Mouse (Mus musculus) heart, postnatal 0 days (tissue): ENCODE measurements around the gene Prkg1. TPM values are rescaled to one million over a fixed set of nuclear protein-coding genes. Genes with fewer than 3 reads are reported as not detected.

Source experiments
- ATAC-seq: fragments of 200-750 bp; cut with Nextera tagmentation; 2 replicates; pipeline ENCODE4 v1.8.0; 2017; ENCODE audit warnings: low read depth, moderate number of reproducible peaks, moderate library complexity; ENCODE audit not compliant: insufficient read depth
- DNase-seq: peaks from one replicate; pipeline ENCODE4 v3.0.0-alpha.2; 2016; ENCODE audit warnings: low spot score
- H3K27ac ChIP-seq: fragments of 300-500 bp; sonication (generic); 2 replicates; pipeline ENCODE4 v1.5.1; 2014; ENCODE audit warnings: low read depth, mild to moderate bottlenecking
- H3K27me3 ChIP-seq: fragments of 300-500 bp; sonication (generic); 2 replicates; pipeline ENCODE4 v1.6.1; 2014; ENCODE audit warnings: low read length, mixed read lengths; ENCODE audit not compliant: control insufficient read depth, insufficient read depth
- H3K36me3 ChIP-seq: fragments of 300-500 bp; sonication (generic); replicated peaks from 2 replicates; pipeline ENCODE4 v1.6.1; 2014; ENCODE audit warnings: low read length, mixed read lengths; ENCODE audit not compliant: control insufficient read depth, insufficient read depth
- H3K4me1 ChIP-seq: fragments of 300-500 bp; sonication (generic); 2 replicates; pipeline ENCODE4 v1.6.1; 2014; ENCODE audit warnings: antibody characterized with exemption; ENCODE audit not compliant: control insufficient read depth, insufficient read depth
- H3K4me2 ChIP-seq: fragments of 300-500 bp; sonication (generic); 2 replicates; pipeline ENCODE4 v1.6.1; 2014; ENCODE audit warnings: low read depth, mild to moderate bottlenecking, low read length, moderate library complexity
- H3K4me3 ChIP-seq: fragments of 300-500 bp; sonication (generic); 2 replicates; pipeline ENCODE4 v1.5.1; 2014; ENCODE audit warnings: low read depth, low read length
- H3K9ac ChIP-seq: fragments of 300-500 bp; sonication (generic); replicated peaks from 2 replicates; pipeline ENCODE4 v1.6.1; 2014; ENCODE audit warnings: low read depth, low read length, mixed read lengths
- H3K9me3 ChIP-seq: fragments of 300-500 bp; sonication (generic); replicated peaks from 2 replicates; pipeline ENCODE4 v1.6.1; 2016; ENCODE audit warnings: low read length; ENCODE audit not compliant: control insufficient read depth
- CTCF ChIP-seq: IDR thresholded peaks from 2 replicates; pipeline ENCODE4 v1.5.1; 2016; ENCODE audit warnings: antibody characterized with exemption, control low read depth, low read depth
- EP300 ChIP-seq: IDR thresholded peaks from 2 replicates; pipeline ENCODE4 v1.6.1; 2016; ENCODE audit warnings: antibody characterized with exemption, low read depth
- WGBS: fragments of 180-500 bp; shearing (Covaris S2); extraction: QIAGEN DNeasy Blood & Tissue Kit; methylation state at CpG from one replicate; pipeline ENCODE4 v1.1.7; 2014; 5-methylcytosine and 5-hydroxymethylcytosine counted together
- polyA plus RNA-seq: library from polyadenylated mRNA; unstranded; fragments of >200 nt; fragmentation: Nextera tagmentation; extraction: Ambion mirVana; gene quantifications from 2 replicates; pipeline ENCODE4 v1.2.1, GENCODE M21; 2015
- total RNA-seq: library from RNA; depleted of rRNA; stranded (reverse); fragments of >200 nt; gene quantifications from 2 replicates; pipeline ENCODE4 v1.2.3, GENCODE M21; 2014; ENCODE audit warnings: low replicate concordance

Gene Prkg1
- total and polyA plus RNA-seq, 2 experiments from 2014 or later = 4.5 to 14.6 TPM

GRCm38 (mm10) chr19:31038951-31039350 lies 725.9 kb downstream of the Prkg1 start:
- Histone ChIP-seq H3K9me3 (no peaks in the 10 kb centered on the region), H3K36me3 (no peaks in the 10 kb centered on the region), H3K27ac (no peak overlapping the region), H3K27me3 (no peaks in the 10 kb centered on the region), H3K9ac (no peak overlapping the region), H3K4me3 (no peak overlapping the region), H3K4me1 (no peaks in the 10 kb centered on the region), H3K4me2 (no peak overlapping the region)
- 57% methylated on average over 3 of the region's 3 CpGs for WGBS
- DNase-seq = no peak
- no peak for TF ChIP-seq EP300
- TF ChIP-seq CTCF = no peak
- no peak for ATAC-seq

- WGBS = 83% methylated on average over 6 of the region's 6 CpGs
- no peaks in the 10 kb centered on the region for H3K27me3 ChIP-seq
- DNase-seq = no peak
Measured at GRCm38 (mm10) chr19:31031596-31031995, 733.2 kb downstream of the Prkg1 start.

GRCm38 (mm10) chr19:31026797-31027196 lies 738.0 kb downstream of the Prkg1 start:
- H3K4me2 ChIP-seq = no peak overlapping the region
- WGBS = 77% methylated on average over 5 of the region's 5 CpGs

More at GRCm38 (mm10) chr19:31031596-31031995, 733.2 kb downstream of the Prkg1 start:
- TF ChIP-seq CTCF (no peak), EP300 (no peak)
- Histone ChIP-seq H3K27ac (no peak overlapping the region), H3K9ac (no peak overlapping the region), H3K36me3 (no peaks in the 10 kb centered on the region), H3K4me2 (no peak overlapping the region), H3K9me3 (no peaks in the 10 kb centered on the region), H3K4me3 (no peak overlapping the region), H3K4me1 (no peaks in the 10 kb centered on the region)
- ATAC-seq = no peak

GRCm38 (mm10) chr19:31011528-31012133 lies 753.2 kb downstream of the Prkg1 start:
- WGBS = 74% methylated on average over 3 of the region's 3 CpGs
- Histone ChIP-seq H3K9me3 (no peaks in the 10 kb centered on the region), H3K9ac (no peak overlapping the region), H3K4me2 (no peak overlapping the region), H3K27ac (no peak overlapping the region), H3K4me3 (no peak overlapping the region), H3K4me1 (no peaks in the 10 kb centered on the region), H3K27me3 (no peaks in the 10 kb centered on the region), H3K36me3 (no peaks in the 10 kb centered on the region)
- DNase-seq (no peak), ATAC-seq (no peak)
- TF ChIP-seq EP300 = no peak
- no peak for TF ChIP-seq CTCF

More at GRCm38 (mm10) chr19:31026797-31027196, 738.0 kb downstream of the Prkg1 start:
- Histone ChIP-seq H3K9me3 (no peaks in the 10 kb centered on the region), H3K9ac (no peak overlapping the region), H3K36me3 (no peaks in the 10 kb centered on the region), H3K27ac (no peak overlapping the region), H3K27me3 (no peaks in the 10 kb centered on the region), H3K4me3 (no peak overlapping the region), H3K4me1 (no peaks in the 10 kb centered on the region)
- ATAC-seq = no peak
- TF ChIP-seq EP300 (no peak), CTCF (no peak)
- DNase-seq = no peak

GRCm38 (mm10) chr19:30998572-30998971 lies 766.3 kb downstream of the Prkg1 start:
- H3K4me3 ChIP-seq = no peak overlapping the region
- H3K27ac ChIP-seq = no peak overlapping the region
- no peak for DNase-seq
- 83% methylated on average over 2 of the region's 2 CpGs for WGBS
- no peaks in the 10 kb centered on the region for H3K4me1 ChIP-seq
- H3K36me3 ChIP-seq = no peaks in the 10 kb centered on the region
- H3K27me3 ChIP-seq = no peaks in the 10 kb centered on the region
- H3K4me2 ChIP-seq = no peak overlapping the region
- H3K9ac ChIP-seq = no peak overlapping the region
- H3K9me3 ChIP-seq = no peaks in the 10 kb centered on the region
- ATAC-seq = no peak
- TF ChIP-seq EP300 = no peak
- no peak for TF ChIP-seq CTCF

- no peak for DNase-seq
- ATAC-seq = no peak
- H3K9me3 ChIP-seq = no peaks in the 10 kb centered on the region
- no peak for TF ChIP-seq CTCF
- TF ChIP-seq EP300 = no peak
- WGBS = 63% methylated on average over 4 of the region's 4 CpGs
- no peak overlapping the region for H3K4me2 ChIP-seq
- no peaks in the 10 kb centered on the region for H3K4me1 ChIP-seq
- no peak overlapping the region for H3K27ac ChIP-seq
- no peaks in the 10 kb centered on the region for H3K27me3 ChIP-seq
- H3K36me3 ChIP-seq = no peaks in the 10 kb centered on the region
- no peak overlapping the region for H3K4me3 ChIP-seq
- no peak overlapping the region for H3K9ac ChIP-seq
Measured at GRCm38 (mm10) chr19:30990390-30990789, 774.4 kb downstream of the Prkg1 start.
